Mouse (Mus musculus) CH12.LX (cell line): ENCODE data around the gene Fzd5.

Source experiments
- CHD1 ChIP-seq: IDR thresholded peaks from 2 replicates; pipeline ENCODE4 v1.6.1; 2012; ENCODE audit warnings: low read depth, low read length, improper control_type of control experiment, inconsistent platforms
- CHD2 ChIP-seq: IDR thresholded peaks from 2 replicates; pipeline ENCODE4 v1.6.1; 2011; ENCODE audit warnings: low read length, improper control_type of control experiment
- CTCF ChIP-seq, 2 experiments: IDR thresholded peaks in 1 of 2; conservative IDR thresholded peaks in 1 of 2; 2 replicates each; pipeline ENCODE4 v1.5.1; 2011 to 2012; ENCODE audit warnings: low read depth in 2 of 2, low read length in 2 of 2, improper control_type of control experiment in 1 of 2, inconsistent platforms in 1 of 2, mild to moderate bottlenecking in 1 of 2, moderate library complexity in 1 of 2
- E2F4 ChIP-seq: IDR thresholded peaks from 2 replicates; pipeline ENCODE4 v1.6.1; 2011; ENCODE audit warnings: low read depth, low read length, improper control_type of control experiment; ENCODE audit not compliant: insufficient replicate concordance
- HCFC1 ChIP-seq: IDR thresholded peaks from 2 replicates; pipeline ENCODE4 v1.6.1; 2012; ENCODE audit warnings: low read depth, mild to moderate bottlenecking, inconsistent platforms, low read length, improper control_type of control experiment
- MAX ChIP-seq: IDR thresholded peaks from 2 replicates; pipeline ENCODE4 v1.6.1; 2011; ENCODE audit warnings: low read length, improper control_type of control experiment
- NRF1 ChIP-seq: IDR thresholded peaks from 2 replicates; pipeline ENCODE4 v1.6.1; 2014; ENCODE audit warnings: low read depth, mild to moderate bottlenecking, inconsistent platforms, low read length, improper control_type of control experiment, moderate library complexity
- POLR2A ChIP-seq: IDR thresholded peaks from 2 replicates; pipeline ENCODE4 v1.6.1; 2011; ENCODE audit warnings: low read depth, mild to moderate bottlenecking, improper control_type of control experiment, low read length
- ZMIZ1 ChIP-seq: IDR thresholded peaks from 2 replicates; pipeline ENCODE4 v1.6.1; 2012; ENCODE audit warnings: low read depth, mild to moderate bottlenecking, inconsistent platforms, low read length, improper control_type of control experiment
- ZNF384 ChIP-seq: IDR thresholded peaks from 2 replicates; pipeline ENCODE4 v1.6.1; 2012; ENCODE audit warnings: low read depth, low read length, improper control_type of control experiment, inconsistent platforms

DNA sequence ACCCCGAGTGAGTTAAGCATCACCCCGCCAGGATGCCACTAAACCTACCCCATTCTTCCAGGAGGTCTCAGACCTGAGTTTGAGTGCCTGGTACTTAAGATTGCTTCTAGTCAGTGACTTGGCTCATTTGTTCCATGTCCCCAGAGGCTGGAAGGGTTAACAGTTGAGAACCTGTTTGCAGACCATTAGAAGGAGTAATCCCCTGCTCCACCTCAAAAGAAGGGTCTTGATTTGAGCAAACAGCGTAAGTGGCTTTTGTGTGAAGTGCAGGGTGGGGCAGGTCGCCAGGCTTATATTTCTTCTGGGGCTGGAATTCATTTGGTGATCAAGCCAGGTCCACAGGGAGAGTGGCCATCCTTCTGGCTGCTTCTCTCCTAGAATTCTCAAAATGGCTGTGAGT is 35.8 kb upstream of the Fzd5 start:
- no peak for TF ChIP-seq CTCF (conservative IDR thresholded peaks at IDR 0.05 in 1 of 2, IDR thresholded peaks at IDR 0.05 in 1 of 2; ENCODE audit: low read depth in 2 of 2, low read length in 2 of 2)
- TF ChIP-seq CHD2: no peak
- TF ChIP-seq POLR2A: no peak
- no peak for TF ChIP-seq ZNF384
- TF ChIP-seq MAX: no peak
- no peak for TF ChIP-seq E2F4
- no peak for TF ChIP-seq CHD1
- no peak for TF ChIP-seq HCFC1
- no peak for TF ChIP-seq NRF1
- TF ChIP-seq ZMIZ1: no peak
